Mouse (Mus musculus) small intestine, adult 2 months (tissue): Measurements from ENCODE around the gene Olfr1396.

Source experiments
- CTCF ChIP-seq: fragments of 200-500 bp; IDR thresholded peaks from 2 replicates; pipeline ENCODE4 v1.5.1; 2012; ENCODE audit warnings: low read depth, mild to moderate bottlenecking, control low read depth, inconsistent platforms, low read length, moderate library complexity, mixed read lengths; ENCODE audit not compliant: insufficient replicate concordance, insufficient read length; ENCODE audit errors: extremely low read depth
- POLR2A ChIP-seq: fragments of 200-500 bp; IDR thresholded peaks from 2 replicates; pipeline ENCODE4 v1.6.1; 2012; ENCODE audit warnings: low read depth, mild to moderate bottlenecking, control low read depth, inconsistent platforms, low read length, moderate library complexity

- TF ChIP-seq CTCF (no peak), POLR2A (no peak)
Observed at GRCm38 (mm10) chr11:49095367-49095766, 19.3 kb downstream of the Olfr1396 start.
